Mouse (Mus musculus) embryonic facial prominence, embryonic 15.5 days (tissue): ENCODE measurements around the gene Opcml. TPM values are rescaled to one million over a fixed set of nuclear protein-coding genes. Genes with fewer than 3 reads are reported as not detected.
A peak's percentile ranks its signal among the peaks of the same experiment; 100 is the strongest.

ENCODE experiments used
- ATAC-seq: fragments of 200-750 bp; cut with Nextera tagmentation; 2 replicates; pipeline ENCODE4 v1.8.0; 2017; ENCODE audit warnings: low read depth, moderate TSS enrichment; ENCODE audit not compliant: insufficient number of reproducible peaks, low FRiP score, low TSS enrichment
- H3K27ac ChIP-seq: fragments of 300-500 bp; sonication (generic); replicated peaks from 2 replicates; pipeline ENCODE4 v1.5.1; 2015; ENCODE audit warnings: mild to moderate bottlenecking, inconsistent platforms
- H3K27me3 ChIP-seq: fragments of 300-500 bp; sonication (generic); 2 replicates; pipeline ENCODE4 v1.6.1; 2015; ENCODE audit warnings: inconsistent platforms
- H3K36me3 ChIP-seq: fragments of 300-500 bp; sonication (generic); 2 replicates; pipeline ENCODE4 v1.6.1; 2015; ENCODE audit warnings: mild to moderate bottlenecking, inconsistent platforms
- H3K4me1 ChIP-seq: fragments of 300-500 bp; sonication (generic); 2 replicates; pipeline ENCODE4 v1.6.1; 2015; ENCODE audit warnings: inconsistent platforms
- H3K4me2 ChIP-seq: fragments of 300-500 bp; sonication (generic); replicated peaks from 2 replicates; pipeline ENCODE4 v1.6.1; 2015; ENCODE audit warnings: mild to moderate bottlenecking, inconsistent platforms
- H3K4me3 ChIP-seq: fragments of 300-500 bp; sonication (generic); replicated peaks from 2 replicates; pipeline ENCODE4 v1.5.1; 2015; ENCODE audit warnings: mild to moderate bottlenecking, inconsistent platforms
- H3K9ac ChIP-seq: fragments of 300-500 bp; sonication (generic); 2 replicates; pipeline ENCODE4 v1.6.1; 2015; ENCODE audit warnings: inconsistent platforms
- H3K9me3 ChIP-seq: fragments of 300-500 bp; sonication (generic); replicated peaks from 2 replicates; pipeline ENCODE4 v1.6.1; 2016; ENCODE audit warnings: inconsistent platforms
- WGBS: fragments of 180-500 bp; shearing (Covaris S2); methylation state at CpG from one replicate; pipeline ENCODE4 v1.1.7; 2015; 5-methylcytosine and 5-hydroxymethylcytosine counted together
- polyA plus RNA-seq: library from polyadenylated mRNA; unstranded; fragments of >200 nt; fragmentation: Nextera tagmentation; extraction: Ambion mirVana; gene quantifications from 2 replicates; pipeline ENCODE4 v1.2.1, GENCODE M21; 2015

Opcml gene
- 5.4 and 5.7 TPM in 2 replicates for polyA plus RNA-seq

GRCm38 (mm10) chr9:27790725-27791638, at the start of gene Opcml:
Gene Opcml, plus strand, starts transcription at chr9:27790775.
- Histone ChIP-seq H3K4me2 (peak within 1 kb of the TSS; percentile 50), H3K27me3 (peaks cover 35% of the 10 kb centered on the region), H3K9ac (no peak within 1 kb of the TSS), H3K36me3 (no peaks in the 10 kb centered on the region), H3K4me3 (peak within 1 kb of the TSS; percentile 36), H3K9me3 (no peaks in the 10 kb centered on the region), H3K4me1 (peaks cover 12% of the 10 kb centered on the region), H3K27ac (no peak within 1 kb of the TSS)
- no peak for ATAC-seq
- WGBS: under 1% methylated on average over 28 of the region's 28 CpGs

- Histone ChIP-seq H3K4me3 (no peak overlapping the region), H3K27me3 (no peaks in the 10 kb centered on the region), H3K27ac (no peak overlapping the region), H3K36me3 (no peaks in the 10 kb centered on the region), H3K9ac (no peak overlapping the region), H3K9me3 (no peaks in the 10 kb centered on the region), H3K4me2 (no peak overlapping the region), H3K4me1 (no peaks in the 10 kb centered on the region)
- WGBS: 68% methylated on average over 1 of the region's 1 CpGs
- ATAC-seq: no peak
Measured at GRCm38 (mm10) chr9:27758709-27759108, 31.9 kb upstream of the Opcml start.

GRCm38 (mm10) chr9:27761196-27761595, 29.4 kb upstream of the Opcml start:
- Histone ChIP-seq H3K9me3 (no peaks in the 10 kb centered on the region), H3K4me3 (no peak overlapping the region), H3K27me3 (no peaks in the 10 kb centered on the region), H3K4me2 (no peak overlapping the region), H3K27ac (no peak overlapping the region), H3K9ac (no peak overlapping the region), H3K36me3 (no peaks in the 10 kb centered on the region), H3K4me1 (no peaks in the 10 kb centered on the region)
- 82% methylated on average over 2 of the region's 2 CpGs for WGBS
- no peak for ATAC-seq

- Histone ChIP-seq H3K36me3 (no peaks in the 10 kb centered on the region), H3K4me2 (no peak overlapping the region), H3K4me1 (no peaks in the 10 kb centered on the region), H3K27me3 (no peaks in the 10 kb centered on the region), H3K27ac (no peak overlapping the region), H3K4me3 (no peak overlapping the region), H3K9ac (no peak overlapping the region), H3K9me3 (no peaks in the 10 kb centered on the region)
- no peak for ATAC-seq
- 81% methylated on average over 3 of the region's 3 CpGs for WGBS
Measured at GRCm38 (mm10) chr9:27766446-27766845, 24.1 kb upstream of the Opcml start.

- 80% methylated on average over 8 of the region's 8 CpGs for WGBS
- H3K4me1 ChIP-seq: no peaks in the 10 kb centered on the region
- no peak for ATAC-seq
- no peaks in the 10 kb centered on the region for H3K27me3 ChIP-seq
- H3K4me3 ChIP-seq: no peak overlapping the region
- no peak overlapping the region for H3K27ac ChIP-seq
- H3K36me3 ChIP-seq: no peaks in the 10 kb centered on the region
- no peaks in the 10 kb centered on the region for H3K9me3 ChIP-seq
- H3K9ac ChIP-seq: no peak overlapping the region
- no peak overlapping the region for H3K4me2 ChIP-seq
Measured at GRCm38 (mm10) chr9:27767196-27767900, 23.2 kb upstream of the Opcml start.

- Histone ChIP-seq H3K9ac (no peak overlapping the region), H3K9me3 (no peaks in the 10 kb centered on the region), H3K4me3 (no peak overlapping the region), H3K27ac (no peak overlapping the region), H3K27me3 (no peaks in the 10 kb centered on the region), H3K4me1 (no peaks in the 10 kb centered on the region), H3K4me2 (no peak overlapping the region), H3K36me3 (no peaks in the 10 kb centered on the region)
- no peak for ATAC-seq
Measured at GRCm38 (mm10) chr9:27768788-27769187, 21.8 kb upstream of the Opcml start.

- WGBS: 54% methylated on average over 6 of the region's 6 CpGs
- no peaks in the 10 kb centered on the region for H3K36me3 ChIP-seq
- H3K4me2 ChIP-seq: no peak overlapping the region
- no peak overlapping the region for H3K27ac ChIP-seq
- ATAC-seq: no peak
- H3K4me1 ChIP-seq: no peaks in the 10 kb centered on the region
- H3K9me3 ChIP-seq: no peaks in the 10 kb centered on the region
- no peak overlapping the region for H3K4me3 ChIP-seq
- H3K27me3 ChIP-seq: no peaks in the 10 kb centered on the region
- H3K9ac ChIP-seq: no peak overlapping the region
Measured at GRCm38 (mm10) chr9:27781291-27781993, 9.1 kb upstream of the Opcml start.

- no peak overlapping the region for H3K9ac ChIP-seq
- ATAC-seq: no peak
- H3K4me3 ChIP-seq: no peak overlapping the region
Measured at GRCm38 (mm10) chr9:27781994-27782337, 8.6 kb upstream of the Opcml start.

GRCm38 (mm10) chr9:27791639-27791966, 1.0 kb downstream of the Opcml start:
- H3K27me3 ChIP-seq: peaks cover 35% of the 10 kb centered on the region
- no peak for ATAC-seq
- 2% methylated on average over 12 of the region's 12 CpGs for WGBS

More at GRCm38 (mm10) chr9:27781994-27782337, 8.6 kb upstream of the Opcml start:
- Histone ChIP-seq H3K27ac (no peak overlapping the region), H3K9me3 (no peaks in the 10 kb centered on the region), H3K4me2 (no peak overlapping the region), H3K27me3 (no peaks in the 10 kb centered on the region), H3K36me3 (no peaks in the 10 kb centered on the region), H3K4me1 (no peaks in the 10 kb centered on the region)
- 0% methylated on average over 1 of the region's 1 CpGs for WGBS

GRCm38 (mm10) chr9:27792226-27792625, 1.7 kb downstream of the Opcml start:
- 18% methylated on average over 2 of the region's 2 CpGs for WGBS
- H3K4me1 ChIP-seq: peaks cover 12% of the 10 kb centered on the region
- no peaks in the 10 kb centered on the region for H3K9me3 ChIP-seq
- H3K27me3 ChIP-seq: peaks cover 35% of the 10 kb centered on the region
- no peak for ATAC-seq
- no peak overlapping the region for H3K4me3 ChIP-seq
- no peak overlapping the region for H3K9ac ChIP-seq
- no peaks in the 10 kb centered on the region for H3K36me3 ChIP-seq
- no peak overlapping the region for H3K27ac ChIP-seq
- no peak overlapping the region for H3K4me2 ChIP-seq

More at GRCm38 (mm10) chr9:27791639-27791966, 1.0 kb downstream of the Opcml start:
- Histone ChIP-seq H3K9me3 (no peaks in the 10 kb centered on the region), H3K4me3 (peak overlapping the region; percentile 36), H3K9ac (no peak overlapping the region), H3K36me3 (no peaks in the 10 kb centered on the region), H3K27ac (no peak overlapping the region), H3K4me1 (peaks cover 12% of the 10 kb centered on the region), H3K4me2 (peak overlapping the region; percentile 50)

GRCm38 (mm10) chr9:27792994-27793393, 2.4 kb downstream of the Opcml start:
- no peak overlapping the region for H3K4me2 ChIP-seq
- H3K4me1 ChIP-seq: peaks cover 12% of the 10 kb centered on the region
- H3K27ac ChIP-seq: no peak overlapping the region
- H3K36me3 ChIP-seq: no peaks in the 10 kb centered on the region
- no peaks in the 10 kb centered on the region for H3K9me3 ChIP-seq
- 63% methylated on average over 3 of the region's 3 CpGs for WGBS
- no peak overlapping the region for H3K9ac ChIP-seq
- ATAC-seq: no peak
- H3K27me3 ChIP-seq: peaks cover 35% of the 10 kb centered on the region
- H3K4me3 ChIP-seq: no peak overlapping the region
